Mouse (Mus musculus): ENCODE data around the gene Rad54l. TPM values are rescaled to one million over a fixed set of nuclear protein-coding genes. Genes with fewer than 3 reads are reported as not detected.

The Rad54l gene
- total RNA-seq, 2 experiments from 2014 or later = 0.81 to 1.5 TPM

GRCm38 (mm10) chr4:116143317-116143811 lies 19.9 kb upstream of the Rad54l start:
- DNase-seq = peak; percentile 18 to 23
- intact Hi-C loops (cut with DNase I) = no loop called here

DNA sequence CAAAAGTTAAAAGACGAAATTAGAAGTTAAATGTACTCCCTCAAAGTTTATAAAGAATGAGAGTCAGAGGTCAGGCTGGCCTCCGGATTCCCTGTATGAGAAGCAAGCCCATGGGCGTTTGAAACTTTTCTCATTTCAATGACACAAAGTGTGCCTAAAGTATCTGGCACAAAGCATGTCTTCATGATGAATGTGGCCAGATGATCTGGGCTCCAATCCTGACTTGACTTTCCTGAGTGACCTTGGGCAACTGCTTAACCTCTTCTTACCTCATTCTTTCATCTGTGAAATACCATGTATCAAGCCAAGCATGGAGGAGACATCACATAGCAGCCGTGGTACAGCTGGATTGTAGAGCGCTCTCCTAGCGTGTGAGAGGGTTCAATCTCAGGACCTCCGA lies 18.8 kb upstream of the Rad54l start:
- DNase-seq = no peak
- intact Hi-C loops (cut with DNase I) = no loop called here

GRCm38 (mm10) chr4:116141736-116142135 lies 18.2 kb upstream of the Rad54l start:
- DNase-seq = no peak
- intact Hi-C loops (cut with DNase I) = no loop called here

GRCm38 (mm10) chr4:116140801-116141574 lies 17.5 kb upstream of the Rad54l start:
- no peak for DNase-seq
- intact Hi-C loops (cut with DNase I) = no loop called here

DNA sequence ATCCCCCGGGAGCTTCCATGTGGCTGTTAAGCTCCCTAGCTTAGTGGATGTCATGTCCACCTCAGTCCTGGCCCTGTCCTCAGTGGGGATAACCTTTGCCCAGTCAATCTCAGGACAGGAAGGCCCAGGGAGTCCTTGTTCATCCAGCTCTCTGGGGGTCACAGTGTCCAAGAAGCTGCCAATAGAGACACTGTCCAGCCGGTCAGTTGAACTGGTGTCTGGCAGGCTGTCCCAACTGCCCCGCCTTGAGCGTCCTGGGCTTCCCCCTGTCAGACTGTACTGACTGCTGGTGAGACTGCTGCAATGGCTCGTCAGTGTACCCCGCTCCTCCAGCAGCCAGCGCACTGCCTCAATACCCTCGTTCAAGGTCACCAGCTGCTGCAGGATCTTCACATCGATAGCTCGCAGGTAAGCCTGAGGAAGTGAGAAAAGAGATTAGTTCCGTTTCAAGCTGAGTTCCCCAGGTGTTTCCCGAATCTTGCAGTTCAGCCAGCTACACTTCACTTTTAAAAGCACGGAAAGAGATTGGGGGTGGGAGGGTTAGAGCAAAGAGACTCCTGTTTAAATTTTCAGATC lies 14.0 kb upstream of the Rad54l start:
- intact Hi-C loops (cut with DNase I) = no loop called here
- DNase-seq = peak in 1 of 2 experiments; percentile 17

DNA sequence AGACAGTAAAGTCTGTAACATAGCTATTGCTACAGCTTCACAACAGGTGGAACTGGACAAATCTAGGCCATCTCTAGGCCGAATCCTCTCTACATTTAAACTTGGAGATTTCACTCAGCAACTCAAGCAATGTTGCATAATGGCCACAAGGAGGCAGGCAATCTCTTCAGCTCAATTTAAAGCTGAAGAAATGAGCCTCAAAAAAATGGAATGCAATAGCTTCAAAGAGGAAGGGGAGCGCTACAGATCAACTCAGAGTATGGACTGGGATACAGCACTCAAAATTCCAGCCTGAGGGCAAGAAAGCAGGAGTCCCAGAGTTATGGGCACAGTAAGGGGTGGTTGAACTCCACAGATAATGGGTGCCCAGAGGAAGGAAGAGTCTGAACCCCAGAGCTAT lies 11.5 kb upstream of the Rad54l start:
- DNase-seq = peak in 1 of 2 experiments; percentile 15
- intact Hi-C loops (cut with DNase I) = no loop called here

GRCm38 (mm10) chr4:116133126-116133525 lies 9.6 kb upstream of the Rad54l start:
- intact Hi-C loops (cut with DNase I) = no loop called here
- no peak for DNase-seq

DNA sequence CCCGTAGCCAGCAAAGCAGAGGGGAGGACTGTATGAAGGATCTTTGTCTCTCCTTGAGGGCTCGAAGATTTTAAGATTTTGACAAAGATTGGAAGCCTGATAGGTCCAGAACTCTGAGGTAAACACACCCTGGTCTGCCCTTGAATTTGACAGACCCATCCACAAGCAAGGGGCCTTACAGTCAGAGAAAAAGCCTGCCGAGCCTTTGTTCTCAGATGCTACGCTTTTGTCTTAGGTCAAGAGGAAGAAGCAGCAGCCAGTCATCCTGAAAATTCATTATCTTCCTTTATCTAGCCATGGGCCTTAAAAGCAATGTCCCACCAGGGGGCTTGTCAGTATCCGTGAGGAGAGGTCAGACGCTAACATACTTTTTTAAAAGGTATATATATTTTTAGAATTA lies 4.5 kb upstream of the Rad54l start:
- DNase-seq = no peak
- intact Hi-C loops (cut with DNase I) = no loop called here

- intact Hi-C loops (cut with DNase I) = no loop called here
- no peak for DNase-seq
Measured at GRCm38 (mm10) chr4:116125803-116126386, 2.4 kb upstream of the Rad54l start.

DNA sequence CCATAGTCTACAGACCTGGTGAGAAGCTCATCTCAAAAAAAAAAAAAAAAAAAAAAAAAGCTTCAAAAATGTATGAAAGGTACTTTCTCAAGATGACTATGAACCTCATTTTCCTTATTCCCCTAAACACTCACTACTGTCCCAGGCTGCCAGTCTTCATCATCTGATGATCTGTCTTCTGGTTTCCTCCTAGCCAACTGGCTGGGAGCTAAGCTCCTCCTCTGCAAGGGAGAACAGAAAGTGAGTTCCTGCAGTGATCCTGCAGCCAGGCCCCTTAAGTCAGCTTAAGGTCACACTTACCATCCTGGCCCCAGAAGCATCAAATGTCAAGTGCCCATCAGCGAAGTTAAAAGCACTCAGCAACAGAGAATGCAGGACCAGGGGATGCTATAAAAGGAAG lies 728 bp downstream of the Rad54l start:
- intact Hi-C loops (cut with DNase I) = no loop called here
- no peak for DNase-seq

GRCm38 (mm10) chr4:116111486-116111885 lies 12.0 kb downstream of the Rad54l start:
- no peak for DNase-seq
- intact Hi-C loops (cut with DNase I) = no loop called here

GRCm38 (mm10) chr4:116110695-116111094 lies 12.8 kb downstream of the Rad54l start:
- intact Hi-C loops (cut with DNase I) = no loop called here

DNA sequence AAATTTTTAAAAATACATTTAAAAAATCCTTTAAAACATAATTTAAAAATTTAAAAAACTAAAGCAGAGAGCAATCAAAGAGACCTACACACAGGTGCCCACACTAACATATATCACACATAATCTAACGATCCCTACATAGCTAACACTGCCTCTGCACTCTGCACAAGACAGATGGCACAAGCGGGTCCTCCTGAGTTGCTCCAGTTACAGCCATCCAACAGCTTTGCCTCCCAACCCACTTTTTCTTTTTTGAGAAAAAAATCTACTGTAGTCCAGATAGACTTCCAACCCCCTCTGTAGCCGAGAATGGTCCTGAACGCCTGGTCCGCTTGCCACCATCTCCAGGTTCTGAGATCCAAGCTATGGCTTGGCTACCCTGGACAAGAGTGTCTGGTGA lies 18.2 kb downstream of the Rad54l start:
- no peak for DNase-seq
- intact Hi-C loops (cut with DNase I) = no loop called here

More at GRCm38 (mm10) chr4:116110695-116111094, 12.8 kb downstream of the Rad54l start:
- DNase-seq = no peak

- no peak for DNase-seq
- intact Hi-C loops (cut with DNase I) = no loop called here
Measured at GRCm38 (mm10) chr4:116100959-116101358, 22.5 kb downstream of the Rad54l start.

DNA sequence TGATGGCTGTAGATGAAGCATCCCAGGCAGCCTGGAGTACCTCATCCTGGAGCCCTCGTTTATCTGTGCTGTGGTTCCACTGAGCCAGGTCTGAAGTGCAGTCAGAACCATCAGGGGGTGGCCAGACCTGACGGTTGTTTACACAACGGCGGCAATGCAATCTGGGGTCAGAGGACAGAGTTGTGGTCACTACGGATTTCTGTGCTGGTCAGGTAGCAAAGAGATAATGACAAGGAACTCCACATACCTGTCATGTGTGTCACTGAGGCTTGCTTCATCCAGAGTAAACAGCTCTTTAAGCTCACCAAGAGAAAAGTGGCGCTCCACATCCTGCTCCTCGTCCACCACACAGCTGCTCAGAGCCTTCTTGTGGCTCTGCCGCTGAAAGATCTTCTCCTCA lies 26.3 kb downstream of the Rad54l start:
- DNase-seq = no peak
- intact Hi-C loops (cut with DNase I) = no loop called here

DNA sequence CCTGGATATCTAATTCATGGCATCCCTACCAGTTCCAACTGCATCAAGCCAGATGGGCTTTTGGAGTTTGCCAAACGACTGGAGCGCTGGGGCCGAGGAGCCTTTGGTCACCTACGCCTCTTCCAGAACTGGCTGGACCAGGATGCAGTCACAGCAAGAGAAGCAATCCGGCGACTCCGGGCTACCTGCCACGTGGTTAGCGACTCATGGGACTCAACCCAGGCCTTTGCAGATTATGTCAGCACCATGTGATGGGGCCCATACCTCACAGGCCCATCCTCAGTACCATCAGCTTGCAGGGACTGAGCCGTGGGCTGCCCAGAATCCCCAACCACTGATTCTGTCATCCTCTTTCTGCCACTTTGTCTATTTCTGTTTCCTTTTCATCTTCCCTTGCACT lies 27.2 kb downstream of the Rad54l start:
- intact Hi-C loops (cut with DNase I) = no loop called here
- DNase-seq = no peak

DNA sequence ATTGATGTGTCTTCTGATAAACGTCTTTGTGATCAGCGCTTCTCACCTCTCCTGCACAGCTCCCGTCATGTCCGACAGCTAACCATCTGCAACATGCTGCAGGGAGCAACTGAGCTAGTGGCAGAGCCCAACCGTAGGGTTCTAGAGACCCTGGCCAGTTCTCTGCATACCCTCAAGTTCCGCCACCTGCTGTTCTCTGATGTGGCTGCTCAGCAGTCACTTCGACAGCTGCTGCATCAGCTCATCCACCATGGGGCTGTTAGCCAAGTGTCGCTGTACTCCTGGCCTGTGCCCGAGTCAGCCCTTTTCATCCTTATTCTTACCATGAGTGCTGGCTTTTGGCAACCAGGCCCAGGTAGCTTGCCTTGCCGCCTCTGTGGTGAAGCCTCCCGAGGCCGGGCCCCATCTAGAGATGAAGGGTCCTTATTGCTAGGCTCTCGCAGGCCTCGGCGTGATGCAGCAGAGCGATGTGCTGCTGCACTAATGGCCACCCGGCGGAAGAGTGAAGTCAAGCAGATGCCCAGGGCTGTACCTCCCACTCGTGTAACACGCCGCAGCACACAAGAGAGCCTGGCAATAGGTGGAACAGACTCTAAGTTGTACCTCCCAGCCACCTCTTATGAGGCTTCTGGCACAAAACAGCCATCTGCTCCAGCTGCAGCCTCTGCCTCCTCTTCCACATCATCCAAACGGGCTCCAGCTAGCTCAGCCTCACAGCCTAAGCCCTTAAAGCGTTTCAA lies 34.8 kb downstream of the Rad54l start:
- no peak for DNase-seq
- intact Hi-C loops (cut with DNase I) = no loop called here

GRCm38 (mm10) chr4:116077240-116078095 lies 46.0 kb downstream of the Rad54l start:
- DNase-seq = peak in 1 of 2 experiments; percentile 17
- intact Hi-C loops (cut with DNase I) = no loop called here

DNA sequence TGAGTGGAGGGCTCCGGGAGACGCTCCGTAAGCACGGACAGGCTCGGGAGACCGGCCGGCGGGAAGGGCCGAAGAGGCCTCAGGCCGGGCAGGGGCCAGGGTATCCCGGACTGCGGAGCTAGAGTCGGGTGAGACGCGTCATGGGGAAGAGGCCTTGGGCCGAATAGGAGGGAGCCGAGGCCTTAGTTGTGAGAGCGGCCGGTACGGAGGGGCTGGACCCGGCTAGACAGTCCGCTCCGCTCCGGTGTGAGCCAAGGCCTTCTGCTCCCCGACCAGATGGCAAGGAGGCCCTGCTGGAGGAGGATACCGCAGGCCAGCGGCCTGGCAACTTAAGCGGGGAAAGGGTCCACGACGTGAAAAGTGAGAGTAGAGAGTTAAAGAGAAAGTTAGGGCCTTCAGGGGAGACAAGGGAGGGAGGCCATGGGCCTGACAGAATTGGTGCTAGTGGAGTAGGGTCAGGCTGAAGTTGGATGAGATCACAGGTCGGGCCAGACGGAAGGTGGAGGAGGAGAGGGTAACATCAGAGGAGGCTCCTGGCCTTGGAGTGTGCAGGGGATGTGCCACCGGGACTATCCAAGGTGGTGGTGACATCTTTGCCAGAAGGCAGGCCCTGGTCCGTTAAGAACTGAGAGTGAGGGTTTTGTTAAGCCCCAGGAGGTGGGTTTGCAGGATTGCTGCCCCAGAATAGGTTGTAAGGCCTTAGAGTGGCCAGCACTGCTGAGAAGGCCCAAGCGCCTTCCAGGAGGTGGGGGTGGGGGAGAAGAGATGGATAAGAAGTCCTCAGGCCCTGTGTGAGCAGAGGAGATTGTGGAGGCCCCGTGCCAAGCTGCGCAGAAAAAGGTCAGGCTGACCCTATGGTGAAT lies 46.9 kb downstream of the Rad54l start:
- DNase-seq = peak; percentile 53
- intact Hi-C loops (cut with DNase I) = no loop called here

All from heart, postnatal 14 days (tissue).